Mouse (Mus musculus): ENCODE results near the gene Cd300ld5. TPM values are rescaled to one million over a fixed set of nuclear protein-coding genes. Genes with fewer than 3 reads are reported as not detected.

Gene Cd300ld5
- total and polyA plus RNA-seq, 2 experiments from 2014 or later = not detected

- Histone ChIP-seq H3K4me2 (ENCODE audit: low read depth, low read length) (no peak overlapping the region), H3K9me3 (replicated peaks; ENCODE audit: control insufficient read depth, low read length) (0 out of 2 replicates have a peak, but pooled peaks cover 9% of the 10 kb centered on the region), H3K4me3 (ENCODE audit: low read depth, low read length) (no peak overlapping the region), H3K36me3 (replicated peaks; ENCODE audit: control insufficient read depth, insufficient read depth, low read length) (no peaks in the 10 kb centered on the region), H3K27ac (ENCODE audit: low read depth) (no peak overlapping the region), H3K4me1 (ENCODE audit: control insufficient read depth, insufficient read depth) (no peaks in the 10 kb centered on the region), H3K27me3 (ENCODE audit: control insufficient read depth, insufficient read depth, low read length) (no peaks in the 10 kb centered on the region), H3K9ac (replicated peaks; ENCODE audit: low read depth, low read length) (no peak overlapping the region)
- no peak for ATAC-seq (ENCODE audit: insufficient read depth, low read depth)
- TF ChIP-seq CTCF (IDR thresholded peaks at IDR 0.05; ENCODE audit: low read depth) (no peak), EP300 (IDR thresholded peaks at IDR 0.05; ENCODE audit: low read depth) (no peak)
- DNase-seq (ENCODE audit: low spot score) = peak; percentile 25
- WGBS = 42% methylated on average over 4 of the region's 4 CpGs
Observed at GRCm38 (mm10) chr11:114981866-114982265, 55.7 kb downstream of the Cd300ld5 start.

Other genes starting within 250 kb of the Cd300ld5 start
- gene Btbd17, start 241.8 kb downstream of the Cd300ld5 start, total RNA-seq (2014; rRNA removed; ENCODE audit: low replicate concordance) = not detected in 2 replicates
- gene Btbd17, start 241.8 kb downstream of the Cd300ld5 start, polyA plus RNA-seq (2015; fragmentation: Nextera tagmentation; extraction: Ambion mirVana) = 0.12 and 0.18 TPM in 2 replicates
- gene Gpr142, start 238.8 kb downstream of the Cd300ld5 start, total RNA-seq (2014; rRNA removed; ENCODE audit: low replicate concordance) = not detected in 2 replicates
- gene Gpr142, start 238.8 kb downstream of the Cd300ld5 start, polyA plus RNA-seq (2015; fragmentation: Nextera tagmentation; extraction: Ambion mirVana) = not detected in 2 replicates
- gene Gprc5c, start 186.6 kb downstream of the Cd300ld5 start, total RNA-seq (2014; rRNA removed; ENCODE audit: low replicate concordance) = 14.1 and 16.5 TPM in 2 replicates
- 6.8 and 7.5 TPM in 2 replicates for gene Gprc5c, start 186.6 kb downstream of the Cd300ld5 start, polyA plus RNA-seq (2015; fragmentation: Nextera tagmentation; extraction: Ambion mirVana)
- 0.35 TPM in 1 of 2 replicates, not detected in the other for gene Cd300a, start 147.7 kb downstream of the Cd300ld5 start, total RNA-seq (2014; rRNA removed; ENCODE audit: low replicate concordance)
- gene Cd300a, start 147.7 kb downstream of the Cd300ld5 start, polyA plus RNA-seq (2015; fragmentation: Nextera tagmentation; extraction: Ambion mirVana) = 0.92 and 0.97 TPM in 2 replicates
- not detected in 2 replicates for gene Cd300lb, start 103.4 kb downstream of the Cd300ld5 start, total RNA-seq (2014; rRNA removed; ENCODE audit: low replicate concordance)
- gene Cd300lb, start 103.4 kb downstream of the Cd300ld5 start, polyA plus RNA-seq (2015; fragmentation: Nextera tagmentation; extraction: Ambion mirVana) = 0.33 and 0.37 TPM in 2 replicates
- gene Cd300c, start 68.6 kb downstream of the Cd300ld5 start, total RNA-seq (2014; rRNA removed; ENCODE audit: low replicate concordance) = not detected in 2 replicates
- not detected in 2 replicates for gene Cd300c, start 68.6 kb downstream of the Cd300ld5 start, polyA plus RNA-seq (2015; fragmentation: Nextera tagmentation; extraction: Ambion mirVana)
- gene Cd300ld, start 47.8 kb downstream of the Cd300ld5 start, total RNA-seq (2014; rRNA removed; ENCODE audit: low replicate concordance) = not detected in 2 replicates
- 0.31 and 0.32 TPM in 2 replicates for gene Cd300ld, start 47.8 kb downstream of the Cd300ld5 start, polyA plus RNA-seq (2015; fragmentation: Nextera tagmentation; extraction: Ambion mirVana)
- gene Cd300c2, start 35.9 kb downstream of the Cd300ld5 start, total RNA-seq (2014; rRNA removed; ENCODE audit: low replicate concordance) = 0.19 and 3.2 TPM in 2 replicates
- 2.5 and 3.2 TPM in 2 replicates for gene Cd300c2, start 35.9 kb downstream of the Cd300ld5 start, polyA plus RNA-seq (2015; fragmentation: Nextera tagmentation; extraction: Ambion mirVana)
- not detected in 2 replicates for gene Cd300ld2, start 21.6 kb downstream of the Cd300ld5 start, total RNA-seq (2014; rRNA removed; ENCODE audit: low replicate concordance)
- gene Cd300ld2, start 21.6 kb downstream of the Cd300ld5 start, polyA plus RNA-seq (2015; fragmentation: Nextera tagmentation; extraction: Ambion mirVana) = not detected in 2 replicates
- gene Cd300ld4, start 10.8 kb downstream of the Cd300ld5 start, total RNA-seq (2014; rRNA removed; ENCODE audit: low replicate concordance) = not detected in 2 replicates
- not detected in 2 replicates for gene Cd300ld4, start 10.8 kb downstream of the Cd300ld5 start, polyA plus RNA-seq (2015; fragmentation: Nextera tagmentation; extraction: Ambion mirVana)
- gene Cd300ld3, start 10.6 kb upstream of the Cd300ld5 start, total RNA-seq (2014; rRNA removed; ENCODE audit: low replicate concordance) = not detected in 2 replicates
- gene Cd300ld3, start 10.6 kb upstream of the Cd300ld5 start, polyA plus RNA-seq (2015; fragmentation: Nextera tagmentation; extraction: Ambion mirVana) = not detected in 2 replicates
- not detected in 2 replicates for gene Cd300e, start 24.4 kb upstream of the Cd300ld5 start, total RNA-seq (2014; rRNA removed; ENCODE audit: low replicate concordance)
- gene Cd300e, start 24.4 kb upstream of the Cd300ld5 start, polyA plus RNA-seq (2015; fragmentation: Nextera tagmentation; extraction: Ambion mirVana) = 0.07 TPM in 1 of 2 replicates, not detected in the other
- 0.04 and 2.0 TPM in 2 replicates for gene Rab37, start 53.7 kb upstream of the Cd300ld5 start, total RNA-seq (2014; rRNA removed; ENCODE audit: low replicate concordance)
- gene Rab37, start 53.7 kb upstream of the Cd300ld5 start, polyA plus RNA-seq (2015; fragmentation: Nextera tagmentation; extraction: Ambion mirVana) = 1.1 and 1.3 TPM in 2 replicates
- gene Cd300lf, start 96.2 kb upstream of the Cd300ld5 start, total RNA-seq (2014; rRNA removed; ENCODE audit: low replicate concordance) = 0.15 and 3.3 TPM in 2 replicates
- gene Cd300lf, start 96.2 kb upstream of the Cd300ld5 start, polyA plus RNA-seq (2015; fragmentation: Nextera tagmentation; extraction: Ambion mirVana) = 0.63 and 0.96 TPM in 2 replicates
- gene Slc9a3r1, start 125.6 kb upstream of the Cd300ld5 start, total RNA-seq (2014; rRNA removed; ENCODE audit: low replicate concordance) = 11.3 and 13.6 TPM in 2 replicates
- 12.3 and 14.2 TPM in 2 replicates for gene Slc9a3r1, start 125.6 kb upstream of the Cd300ld5 start, polyA plus RNA-seq (2015; fragmentation: Nextera tagmentation; extraction: Ambion mirVana)
- 4.1 and 9.0 TPM in 2 replicates for gene Tmem104, start 149.7 kb upstream of the Cd300ld5 start, total RNA-seq (2014; rRNA removed; ENCODE audit: low replicate concordance)
- gene Tmem104, start 149.7 kb upstream of the Cd300ld5 start, polyA plus RNA-seq (2015; fragmentation: Nextera tagmentation; extraction: Ambion mirVana) = 6.0 and 6.4 TPM in 2 replicates
- gene Nat9, start 150.1 kb upstream of the Cd300ld5 start, total RNA-seq (2014; rRNA removed; ENCODE audit: low replicate concordance) = 7.7 and 8.0 TPM in 2 replicates
- gene Nat9, start 150.1 kb upstream of the Cd300ld5 start, polyA plus RNA-seq (2015; fragmentation: Nextera tagmentation; extraction: Ambion mirVana) = 21.1 and 21.6 TPM in 2 replicates
- 0.15 and 1.6 TPM in 2 replicates for gene Grin2c, start 229.5 kb upstream of the Cd300ld5 start, total RNA-seq (2014; rRNA removed; ENCODE audit: low replicate concordance)
- not detected in 2 replicates for gene Grin2c, start 229.5 kb upstream of the Cd300ld5 start, polyA plus RNA-seq (2015; fragmentation: Nextera tagmentation; extraction: Ambion mirVana)
- gene Fdxr, start 239.3 kb upstream of the Cd300ld5 start, total RNA-seq (2014; rRNA removed; ENCODE audit: low replicate concordance) = 13.8 and 18.2 TPM in 2 replicates
- gene Fdxr, start 239.3 kb upstream of the Cd300ld5 start, polyA plus RNA-seq (2015; fragmentation: Nextera tagmentation; extraction: Ambion mirVana) = 9.6 and 10.1 TPM in 2 replicates

Measured in heart, postnatal 0 days (tissue).